Mouse (Mus musculus) embryonic fibroblast, embryonic 13.5 days (primary cell): ENCODE results near the gene Whrn. TPM values are rescaled to one million over a fixed set of nuclear protein-coding genes. Genes with fewer than 3 reads are reported as not detected.

Experiments used
- H3K27ac ChIP-seq: 2 replicates; pipeline ENCODE4 v1.5.1; 2012; ENCODE audit warnings: low read length, control low read depth, inconsistent platforms; ENCODE audit not compliant: insufficient read depth
- H3K4me1 ChIP-seq: 2 replicates; pipeline ENCODE4 v1.6.1; 2011; ENCODE audit warnings: low read length; ENCODE audit not compliant: control insufficient read depth, insufficient read depth
- H3K4me3 ChIP-seq: 2 replicates; pipeline ENCODE4 v1.5.1; 2011; ENCODE audit warnings: mild to moderate bottlenecking, control low read depth, low read length; ENCODE audit not compliant: insufficient read depth
- CTCF ChIP-seq: IDR thresholded peaks from 2 replicates; pipeline ENCODE4 v1.5.1; 2011; ENCODE audit warnings: mild to moderate bottlenecking, control low read depth, low read length, moderate library complexity, borderline replicate concordance; ENCODE audit not compliant: insufficient read depth
- POLR2A ChIP-seq: IDR thresholded peaks from 2 replicates; pipeline ENCODE4 v1.6.1; 2011; ENCODE audit warnings: low read depth, mild to moderate bottlenecking, control low read depth, low read length, moderate library complexity
- polyA plus RNA-seq: library from polyadenylated mRNA; stranded (reverse); fragments of >200 nt; gene quantifications from 2 replicates; pipeline ENCODE4 v1.2.4, GENCODE M21; 2011; ENCODE audit warnings: low read depth; ENCODE audit not compliant: missing spikeins, insufficient read length

The Whrn gene
- polyA plus RNA-seq, 1 experiment, result 7.5 TPM

- Histone ChIP-seq H3K27ac (no peak overlapping the region), H3K4me3 (no peak overlapping the region), H3K4me1 (0 out of 2 replicates have a peak, but pooled peaks cover 4% of the 10 kb centered on the region)
- TF ChIP-seq CTCF (no peak), POLR2A (no peak)
Observed at GRCm38 (mm10) chr4:63459141-63459789, 36.5 kb downstream of the Whrn start.

- TF ChIP-seq POLR2A, result no peak
- TF ChIP-seq CTCF, result no peak
Observed at GRCm38 (mm10) chr4:63456547-63456946, 39.2 kb downstream of the Whrn start.

GRCm38 (mm10) chr4:63453939-63454513, 41.8 kb downstream of the Whrn start:
- Histone ChIP-seq H3K27ac (no peak overlapping the region), H3K4me3 (no peak overlapping the region), H3K4me1 (no peaks in the 10 kb centered on the region)
- TF ChIP-seq CTCF (no peak), POLR2A (no peak)

More at GRCm38 (mm10) chr4:63456547-63456946, 39.2 kb downstream of the Whrn start:
- Histone ChIP-seq H3K4me3 (no peak overlapping the region), H3K27ac (no peak overlapping the region), H3K4me1 (no peaks in the 10 kb centered on the region)

DNA sequence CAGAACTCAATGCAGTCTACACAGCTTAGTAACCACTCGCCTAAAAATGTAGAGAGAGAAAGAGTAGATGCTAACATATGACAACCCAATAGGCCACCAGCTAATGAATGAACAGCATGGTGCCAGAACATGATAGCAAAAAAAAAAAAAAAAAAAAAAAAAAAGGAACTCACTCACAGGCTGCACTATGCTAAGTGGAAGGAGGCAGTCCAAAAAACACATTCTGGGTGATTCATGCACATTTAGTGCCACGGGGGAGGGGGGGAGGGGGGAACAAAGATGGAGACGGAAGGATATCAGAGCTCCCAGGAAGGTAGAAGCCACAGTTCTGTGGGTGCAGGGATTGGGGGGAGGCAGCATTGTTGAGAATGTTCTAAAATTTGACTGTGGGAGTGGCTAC, 43.2 kb downstream of the Whrn start:
- TF ChIP-seq CTCF, result no peak
- no peak for TF ChIP-seq POLR2A
- Histone ChIP-seq H3K4me3 (no peak overlapping the region), H3K27ac (no peak overlapping the region), H3K4me1 (no peaks in the 10 kb centered on the region)

DNA sequence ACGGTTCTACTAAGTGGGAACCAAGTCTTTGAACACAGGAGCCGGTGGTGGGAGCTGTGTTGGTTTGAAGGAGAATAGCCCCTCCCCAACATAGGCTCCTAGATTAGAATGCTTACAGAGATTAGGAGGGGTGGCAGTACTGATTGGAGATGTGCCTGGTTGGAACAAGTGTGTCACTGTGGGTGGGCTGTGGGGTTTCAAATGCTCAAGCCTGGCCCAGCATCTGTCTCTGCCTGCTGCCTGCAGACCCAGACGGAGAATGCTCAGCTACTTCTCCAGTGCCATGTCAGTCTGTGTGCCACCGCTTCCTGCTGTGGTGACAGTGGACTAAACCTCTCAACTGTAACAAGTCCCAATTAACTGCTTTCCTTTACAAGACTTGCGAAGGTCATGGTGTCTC, 45.2 kb downstream of the Whrn start:
- no peak overlapping the region for H3K27ac ChIP-seq
- TF ChIP-seq POLR2A, result no peak
- TF ChIP-seq CTCF, result no peak
- H3K4me1 ChIP-seq, result no peaks in the 10 kb centered on the region
- no peak overlapping the region for H3K4me3 ChIP-seq

GRCm38 (mm10) chr4:63444362-63445066, 51.3 kb downstream of the Whrn start:
- TF ChIP-seq POLR2A (no peak), CTCF (no peak)
- Histone ChIP-seq H3K27ac (no peak overlapping the region), H3K4me3 (no peak overlapping the region), H3K4me1 (no peaks in the 10 kb centered on the region)

DNA sequence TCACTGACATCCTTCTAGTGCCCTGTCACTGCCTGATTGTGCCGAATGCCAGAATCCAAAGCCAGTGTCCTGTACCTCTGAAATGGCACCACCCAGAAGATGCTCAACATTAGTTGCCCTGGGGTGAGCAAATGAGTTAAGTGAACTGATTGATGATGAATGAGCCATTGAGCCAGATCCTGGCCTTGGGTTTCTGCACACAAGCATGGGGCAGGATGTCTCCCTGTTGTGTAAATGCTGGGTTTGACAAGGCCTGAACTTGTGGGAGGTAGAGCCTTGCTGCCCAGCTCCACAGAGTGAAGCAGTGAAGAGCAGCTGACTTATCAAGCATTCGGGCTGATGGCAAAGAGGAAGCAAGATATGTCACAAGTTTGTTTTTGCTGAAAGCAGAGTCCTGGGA, 52.7 kb downstream of the Whrn start:
- TF ChIP-seq CTCF (no peak), POLR2A (no peak)
- Histone ChIP-seq H3K27ac (no peak overlapping the region), H3K4me3 (no peak overlapping the region), H3K4me1 (no peaks in the 10 kb centered on the region)

GRCm38 (mm10) chr4:63441616-63442015, 54.2 kb downstream of the Whrn start:
- Histone ChIP-seq H3K4me1 (no peaks in the 10 kb centered on the region), H3K27ac (no peak overlapping the region), H3K4me3 (no peak overlapping the region)
- TF ChIP-seq CTCF, result no peak

GRCm38 (mm10) chr4:63440262-63440661, 55.5 kb downstream of the Whrn start:
- Histone ChIP-seq H3K27ac (no peak overlapping the region), H3K4me3 (no peak overlapping the region), H3K4me1 (no peaks in the 10 kb centered on the region)
- TF ChIP-seq CTCF, result no peak
- no peak for TF ChIP-seq POLR2A

DNA sequence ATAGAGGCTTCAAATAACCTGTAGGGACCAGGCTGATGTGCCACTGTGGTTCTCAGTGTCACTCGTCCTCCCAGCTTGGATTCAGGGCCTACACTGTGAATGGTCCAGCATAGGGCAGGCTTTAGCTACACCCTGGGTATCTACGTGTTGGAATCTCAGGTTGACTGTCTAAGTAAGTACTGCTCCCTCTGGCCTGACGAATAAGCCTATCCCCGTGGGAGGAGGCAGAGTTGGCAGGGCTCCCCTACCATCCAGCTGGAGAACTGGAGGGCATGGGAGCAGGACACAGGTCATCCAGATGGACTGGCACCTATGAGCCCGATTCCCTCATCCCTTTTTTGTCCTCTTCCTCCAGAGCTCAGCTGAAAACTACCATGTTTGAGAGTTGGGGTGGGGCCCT, 57.8 kb downstream of the Whrn start:
- TF ChIP-seq CTCF, result no peak
- no peak for TF ChIP-seq POLR2A
- H3K4me1 ChIP-seq, result no peaks in the 10 kb centered on the region
- H3K4me3 ChIP-seq, result no peak overlapping the region
- H3K27ac ChIP-seq, result no peak overlapping the region

GRCm38 (mm10) chr4:63437119-63437815, 58.5 kb downstream of the Whrn start:
- H3K4me3 ChIP-seq, result no peak overlapping the region
- no peak overlapping the region for H3K27ac ChIP-seq
- TF ChIP-seq CTCF (no peak), POLR2A (no peak)
- H3K4me1 ChIP-seq, result no peaks in the 10 kb centered on the region
